Mouse (Mus musculus): ENCODE data around the gene Tango6.

GRCm38 (mm10) chr8:106687479-106687878 lies 4.6 kb downstream of the Tango6 start:
- no peak for TF ChIP-seq CTCF (IDR thresholded peaks at IDR 0.05; ENCODE audit: control insufficient read depth, insufficient read depth, insufficient read length)
- no peak for TF ChIP-seq MAX (IDR thresholded peaks at IDR 0.05)
- TF ChIP-seq MYOG (IDR thresholded peaks at IDR 0.05; ENCODE audit: control insufficient read depth, extremely low read depth, insufficient read length) = no peak
- no peak for TF ChIP-seq USF1 (IDR thresholded peaks at IDR 0.05; ENCODE audit: low read depth)
- no peak for TF ChIP-seq FOSL1 (IDR thresholded peaks at IDR 0.05; ENCODE audit: insufficient read depth, low read length, poor library complexity, severe bottlenecking)
- TF ChIP-seq CEBPB (IDR thresholded peaks at IDR 0.05; ENCODE audit: low read depth) = no peak

Measured in C2C12 (cell line).